Mouse (Mus musculus): ENCODE data around the gene Rdx. TPM values are rescaled to one million over a fixed set of nuclear protein-coding genes. Genes with fewer than 3 reads are reported as not detected.

Rdx gene
- polyA plus RNA-seq, 1 experiment: 131 TPM

DNA sequence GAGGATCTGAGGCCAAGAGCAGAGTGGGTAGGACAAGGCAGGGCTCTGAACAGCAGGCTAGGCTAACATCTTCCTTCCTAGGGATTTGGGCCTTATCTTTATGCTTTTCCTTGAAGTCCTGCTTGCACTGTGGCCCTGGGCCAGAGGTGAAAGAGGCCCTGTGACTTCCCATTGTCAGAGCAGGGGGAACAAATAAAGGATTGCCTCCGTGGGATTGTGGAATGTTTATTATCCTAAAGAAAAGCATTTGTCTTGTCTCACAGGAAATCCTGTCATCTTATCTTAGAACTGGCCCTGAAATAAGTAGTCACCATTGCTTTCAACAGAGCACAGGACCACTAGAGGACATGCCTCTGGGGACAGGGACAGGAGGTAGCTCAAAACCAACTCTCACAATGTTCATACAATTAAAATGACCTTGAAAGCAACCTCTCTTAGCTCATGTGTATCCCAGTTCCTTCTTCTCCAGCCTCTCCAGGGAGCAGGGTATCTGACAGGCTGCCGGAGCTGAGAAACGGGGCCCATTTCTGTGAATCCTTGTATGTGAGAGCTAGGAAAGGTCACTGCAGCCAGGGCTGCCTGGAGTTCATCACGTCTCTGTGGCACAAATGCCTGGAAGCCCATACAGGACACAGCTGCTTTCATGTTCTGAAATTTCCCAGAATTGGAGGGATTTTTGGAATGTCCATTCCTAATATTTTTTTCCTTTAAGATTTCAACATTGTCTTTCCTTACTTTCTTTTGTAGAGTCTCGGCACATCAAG, 19.5 kb upstream of the Rdx start:
- Histone ChIP-seq H3K4me1 (ENCODE audit: control insufficient read depth, insufficient read depth, low read length) (no peaks in the 10 kb centered on the region), H3K27ac (ENCODE audit: insufficient read depth, low read length) (no peak overlapping the region), H3K4me3 (ENCODE audit: insufficient read depth, low read length) (no peak overlapping the region)
- no peak for TF ChIP-seq POLR2A (IDR thresholded peaks at IDR 0.05; ENCODE audit: low read depth, low read length)
- TF ChIP-seq CTCF (IDR thresholded peaks at IDR 0.05; ENCODE audit: borderline replicate concordance, insufficient read depth, low read length): no peak

DNA sequence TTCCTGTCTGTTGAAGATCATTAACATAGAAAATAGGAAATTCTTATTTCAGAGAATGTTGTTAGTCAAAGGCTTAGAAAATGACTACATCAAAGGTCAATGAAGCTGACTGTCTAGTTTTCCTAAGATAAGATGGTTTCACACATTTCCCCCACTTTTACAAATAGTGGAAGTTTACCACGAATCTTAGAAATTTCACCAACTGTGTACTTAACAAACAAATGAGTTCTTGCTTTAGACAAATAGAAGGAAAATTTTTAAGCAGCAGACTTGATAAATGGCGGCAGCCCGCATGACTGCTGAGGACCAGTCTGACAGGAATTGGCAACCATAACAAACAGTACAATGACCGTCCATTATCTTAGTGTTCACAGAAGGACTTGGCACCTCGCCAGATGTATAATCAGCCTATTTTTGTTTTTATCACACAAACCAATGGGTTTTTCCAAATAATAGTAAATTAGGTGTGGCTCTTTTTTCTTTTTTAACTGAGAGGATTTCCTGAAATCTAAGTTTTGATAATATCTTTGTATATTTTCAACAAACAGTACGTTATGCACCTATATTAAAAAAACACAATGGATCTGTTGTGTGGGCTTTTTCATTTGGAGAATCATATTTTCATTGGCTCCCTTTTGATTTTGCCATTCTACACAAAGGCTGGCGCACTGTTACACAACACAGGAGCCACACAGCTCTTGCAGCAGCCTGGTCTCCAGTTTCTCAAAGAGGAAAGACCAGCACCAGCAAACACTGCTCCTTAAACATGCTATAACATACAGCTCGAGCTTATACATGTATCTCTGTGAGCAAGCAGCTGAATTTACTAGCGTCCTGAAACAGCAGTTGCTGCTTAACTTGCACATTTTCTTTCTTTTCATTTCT, 18.2 kb upstream of the Rdx start:
- TF ChIP-seq CTCF (IDR thresholded peaks at IDR 0.05; ENCODE audit: borderline replicate concordance, insufficient read depth, low read length) (no peak), POLR2A (IDR thresholded peaks at IDR 0.05; ENCODE audit: low read depth, low read length) (no peak)
- Histone ChIP-seq H3K27ac (ENCODE audit: insufficient read depth, low read length) (no peak overlapping the region), H3K4me1 (ENCODE audit: control insufficient read depth, insufficient read depth, low read length) (no peaks in the 10 kb centered on the region), H3K4me3 (ENCODE audit: insufficient read depth, low read length) (no peak overlapping the region)

GRCm38 (mm10) chr9:52031501-52031900, 15.5 kb upstream of the Rdx start:
- no peaks in the 10 kb centered on the region for H3K4me1 ChIP-seq (ENCODE audit: control insufficient read depth, insufficient read depth, low read length)
- TF ChIP-seq CTCF (IDR thresholded peaks at IDR 0.05; ENCODE audit: borderline replicate concordance, insufficient read depth, low read length): no peak
- no peak for TF ChIP-seq POLR2A (IDR thresholded peaks at IDR 0.05; ENCODE audit: low read depth, low read length)
- no peak overlapping the region for H3K27ac ChIP-seq (ENCODE audit: insufficient read depth, low read length)
- H3K4me3 ChIP-seq (ENCODE audit: insufficient read depth, low read length): no peak overlapping the region

DNA sequence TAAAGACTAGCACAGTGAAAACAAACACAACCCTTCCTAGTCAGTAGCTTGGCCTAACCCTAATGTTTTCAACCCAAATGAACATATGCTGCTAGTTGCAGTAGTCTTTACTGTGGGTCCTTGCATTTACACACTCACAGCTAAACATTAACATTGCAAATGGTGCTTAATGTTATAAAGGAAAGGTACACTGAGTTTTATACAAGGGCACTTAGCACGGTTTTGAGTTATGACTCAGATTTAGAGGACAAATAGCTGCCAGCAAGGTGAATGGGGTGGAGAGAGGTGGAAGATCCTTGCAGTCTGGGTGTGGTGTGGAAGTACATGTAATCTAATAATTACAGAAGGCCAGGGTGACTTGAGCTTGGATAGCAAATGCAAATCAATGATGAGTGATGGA, 9.5 kb upstream of the Rdx start:
- H3K27ac ChIP-seq (ENCODE audit: insufficient read depth, low read length): no peak overlapping the region
- no peaks in the 10 kb centered on the region for H3K4me1 ChIP-seq (ENCODE audit: control insufficient read depth, insufficient read depth, low read length)
- no peak overlapping the region for H3K4me3 ChIP-seq (ENCODE audit: insufficient read depth, low read length)
- no peak for TF ChIP-seq POLR2A (IDR thresholded peaks at IDR 0.05; ENCODE audit: low read depth, low read length)
- TF ChIP-seq CTCF (IDR thresholded peaks at IDR 0.05; ENCODE audit: borderline replicate concordance, insufficient read depth, low read length): no peak

DNA sequence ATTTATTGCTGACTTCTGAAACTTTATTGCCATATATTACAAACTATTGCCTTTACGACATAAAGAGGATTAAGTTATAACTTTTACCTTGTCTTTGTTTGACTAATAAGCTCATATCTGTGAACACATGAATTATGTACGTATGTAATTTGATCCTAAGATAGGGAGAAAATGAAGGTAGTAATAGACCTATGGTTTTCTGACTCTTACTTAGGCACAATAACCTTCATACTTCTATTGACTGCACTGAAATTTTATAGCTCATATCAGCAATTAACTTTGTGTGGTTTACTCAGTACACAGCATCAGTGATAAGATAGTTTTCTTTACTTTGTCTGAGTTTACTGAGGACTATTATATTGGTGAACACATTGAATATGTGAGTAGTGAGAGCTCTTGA, 5.3 kb upstream of the Rdx start:
- H3K4me1 ChIP-seq (ENCODE audit: control insufficient read depth, insufficient read depth, low read length): no peaks in the 10 kb centered on the region
- H3K4me3 ChIP-seq (ENCODE audit: insufficient read depth, low read length): no peak overlapping the region
- H3K27ac ChIP-seq (ENCODE audit: insufficient read depth, low read length): no peak overlapping the region
- no peak for TF ChIP-seq POLR2A (IDR thresholded peaks at IDR 0.05; ENCODE audit: low read depth, low read length)
- no peak for TF ChIP-seq CTCF (IDR thresholded peaks at IDR 0.05; ENCODE audit: borderline replicate concordance, insufficient read depth, low read length)

DNA sequence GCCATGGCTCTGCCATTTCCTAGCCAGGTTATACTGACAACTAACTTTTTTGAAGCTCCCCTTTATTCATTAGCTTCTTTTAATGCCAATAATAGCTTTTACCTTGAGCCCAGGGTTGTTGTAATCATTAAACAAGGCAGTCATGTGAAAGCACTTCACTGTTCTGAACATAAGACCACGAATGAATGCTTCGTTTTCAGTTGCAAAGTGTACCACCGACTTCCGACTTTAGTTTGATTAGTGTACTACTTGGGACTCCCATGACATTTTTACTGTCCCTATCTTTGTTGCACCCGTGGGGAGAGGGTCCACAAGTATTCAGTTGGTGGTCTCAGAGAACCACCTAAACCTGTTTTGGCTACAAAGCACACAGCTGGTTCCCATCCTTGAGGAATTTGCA, 287 bp upstream of the Rdx start:
- H3K27ac ChIP-seq (ENCODE audit: insufficient read depth, low read length): 0 out of 2 replicates have a peak overlapping the region, but pooled peaks have one; percentile 93
- H3K4me3 ChIP-seq (ENCODE audit: insufficient read depth, low read length): peak overlapping the region; percentile 94; the same call in 1 of the 2 replicates
- peaks cover 3% of the 10 kb centered on the region; the same call in 1 of the 2 replicates for H3K4me1 ChIP-seq (ENCODE audit: control insufficient read depth, insufficient read depth, low read length)
- TF ChIP-seq POLR2A (IDR thresholded peaks at IDR 0.05; ENCODE audit: low read depth, low read length): no peak
- no peak for TF ChIP-seq CTCF (IDR thresholded peaks at IDR 0.05; ENCODE audit: borderline replicate concordance, insufficient read depth, low read length)

- peaks cover 3% of the 10 kb centered on the region; the same call in 1 of the 2 replicates for H3K4me1 ChIP-seq (ENCODE audit: control insufficient read depth, insufficient read depth, low read length)
- no peak for TF ChIP-seq CTCF (IDR thresholded peaks at IDR 0.05; ENCODE audit: borderline replicate concordance, insufficient read depth, low read length)
- peak; percentile 68 for TF ChIP-seq POLR2A (IDR thresholded peaks at IDR 0.05; ENCODE audit: low read depth, low read length)
- H3K27ac ChIP-seq (ENCODE audit: insufficient read depth, low read length): peak overlapping the region; percentile 93
- H3K4me3 ChIP-seq (ENCODE audit: insufficient read depth, low read length): peak overlapping the region; percentile 94
Measured at GRCm38 (mm10) chr9:52047821-52048649, 1.1 kb downstream of the Rdx start.

- Histone ChIP-seq H3K4me1 (ENCODE audit: control insufficient read depth, insufficient read depth, low read length) (peaks cover 3% of the 10 kb centered on the region; the same call in 1 of the 2 replicates), H3K4me3 (ENCODE audit: insufficient read depth, low read length) (peak overlapping the region; percentile 94), H3K27ac (ENCODE audit: insufficient read depth, low read length) (peak overlapping the region; percentile 93)
- TF ChIP-seq CTCF (IDR thresholded peaks at IDR 0.05; ENCODE audit: borderline replicate concordance, insufficient read depth, low read length) (no peak), POLR2A (IDR thresholded peaks at IDR 0.05; ENCODE audit: low read depth, low read length) (no peak)
Measured at GRCm38 (mm10) chr9:52048650-52049081, 1.7 kb downstream of the Rdx start.

- TF ChIP-seq CTCF (IDR thresholded peaks at IDR 0.05; ENCODE audit: borderline replicate concordance, insufficient read depth, low read length): no peak
- no peak for TF ChIP-seq POLR2A (IDR thresholded peaks at IDR 0.05; ENCODE audit: low read depth, low read length)
- Histone ChIP-seq H3K4me1 (ENCODE audit: control insufficient read depth, insufficient read depth, low read length) (peaks cover 3% of the 10 kb centered on the region; the same call in 1 of the 2 replicates), H3K4me3 (ENCODE audit: insufficient read depth, low read length) (peak overlapping the region; percentile 94), H3K27ac (ENCODE audit: insufficient read depth, low read length) (no peak overlapping the region)
Measured at GRCm38 (mm10) chr9:52049605-52050004, 2.6 kb downstream of the Rdx start.
